Mouse (Mus musculus): ENCODE measurements at regions not wholly inside any gene's neighbourhood (a gene's known extent, or its start where the extent isn't known, plus 50 kb on each side); places are given as distances from the start of the nearest gene placed in this dataset.

DNA sequence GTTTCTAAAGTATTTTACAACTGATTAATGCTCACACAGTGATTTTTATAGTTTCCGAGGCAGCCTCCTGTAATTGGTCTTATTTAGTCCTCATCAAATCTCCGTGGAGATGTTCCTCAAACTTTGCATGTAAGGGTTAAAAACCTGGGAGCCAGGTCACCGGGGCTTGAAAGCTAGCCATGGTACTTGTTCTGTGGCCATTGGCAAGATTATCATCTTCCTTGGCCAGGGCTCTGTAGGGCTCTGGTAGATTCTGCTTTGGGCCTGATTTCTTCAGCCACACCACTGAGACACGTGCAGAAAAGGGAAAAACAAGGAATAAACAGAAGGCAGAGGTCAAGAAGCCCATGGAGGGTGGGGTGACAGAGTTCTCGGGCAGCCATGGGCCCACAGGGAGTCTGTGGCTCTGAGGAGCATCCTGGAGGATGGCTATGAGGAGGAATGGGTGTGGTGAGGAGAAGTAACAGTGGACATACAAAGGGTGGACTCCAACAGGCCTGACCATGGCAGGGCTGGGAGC, 50.7 kb upstream of the Eps8l3 start:
- TF ChIP-seq RCOR1 (conservative IDR thresholded peaks at IDR 0.05; ENCODE audit: low read depth, low read length) (no peak), POLR2A (IDR thresholded peaks at IDR 0.05; ENCODE audit: low read depth, low read length) (no peak), BHLHE40 (IDR thresholded peaks at IDR 0.05; ENCODE audit: low read depth, low read length) (no peak)
